Mouse (Mus musculus) heart, embryonic 10.5 days (tissue): ENCODE results near the gene Lrch3. TPM values are rescaled to one million over a fixed set of nuclear protein-coding genes. Genes with fewer than 3 reads are reported as not detected.

ENCODE experiments used
- DNase-seq: peaks from one replicate; pipeline ENCODE4 v3.0.0-alpha.2; 2017; ENCODE audit warnings: low spot score
- H3K27ac ChIP-seq: fragments of 300-500 bp; sonication (generic); 2 replicates; pipeline ENCODE4 v1.5.1; 2016; ENCODE audit warnings: mild to moderate bottlenecking
- H3K27me3 ChIP-seq: fragments of 300-500 bp; sonication (generic); 2 replicates; pipeline ENCODE4 v1.6.1; 2016; ENCODE audit warnings: mild to moderate bottlenecking; ENCODE audit not compliant: poor library complexity, insufficient read depth, severe bottlenecking
- H3K36me3 ChIP-seq: fragments of 300-500 bp; sonication (generic); 2 replicates; pipeline ENCODE4 v1.6.1; 2016; ENCODE audit warnings: mild to moderate bottlenecking, moderate library complexity
- H3K4me1 ChIP-seq: fragments of 300-500 bp; sonication (generic); 2 replicates; pipeline ENCODE4 v1.6.1; 2016; ENCODE audit warnings: mild to moderate bottlenecking
- H3K4me3 ChIP-seq: fragments of 300-500 bp; sonication (generic); 2 replicates; pipeline ENCODE4 v1.5.1; 2016; ENCODE audit warnings: mild to moderate bottlenecking, moderate library complexity
- H3K9me3 ChIP-seq: fragments of 300-500 bp; sonication (generic); 2 replicates; pipeline ENCODE4 v1.6.1; 2016; ENCODE audit warnings: mild to moderate bottlenecking, moderate library complexity
- WGBS: fragments of 180-500 bp; shearing (Covaris S2); methylation state at CpG from one replicate; pipeline ENCODE4 v1.1.7; 2016; 5-methylcytosine and 5-hydroxymethylcytosine counted together
- polyA plus RNA-seq: library from polyadenylated mRNA; unstranded; fragments of >200 nt; fragmentation: Nextera tagmentation; extraction: Ambion mirVana; gene quantifications from 2 replicates; pipeline ENCODE4 v1.2.1, GENCODE M21; 2016

Lrch3 gene
- polyA plus RNA-seq, 1 experiment from 2014 or later: 23.7 TPM

GRCm38 (mm10) chr16:32953806-32954205 is 39.9 kb downstream of the Lrch3 start:
- Histone ChIP-seq H3K27me3 (no peaks in the 10 kb centered on the region), H3K4me1 (no peaks in the 10 kb centered on the region), H3K9me3 (no peaks in the 10 kb centered on the region), H3K27ac (no peak overlapping the region), H3K4me3 (no peak overlapping the region), H3K36me3 (peaks cover 34% of the 10 kb centered on the region)
- 80% methylated on average over 5 of the region's 5 CpGs for WGBS
- no peak for DNase-seq

GRCm38 (mm10) chr16:32954304-32954703 is 40.4 kb downstream of the Lrch3 start:
- no peaks in the 10 kb centered on the region for H3K4me1 ChIP-seq
- 93% methylated on average over 5 of the region's 6 CpGs for WGBS
- peaks cover 37% of the 10 kb centered on the region for H3K36me3 ChIP-seq
- DNase-seq: no peak
- H3K27ac ChIP-seq: no peak overlapping the region
- H3K9me3 ChIP-seq: no peaks in the 10 kb centered on the region
- H3K27me3 ChIP-seq: no peaks in the 10 kb centered on the region
- no peak overlapping the region for H3K4me3 ChIP-seq

GRCm38 (mm10) chr16:32956889-32957288 is 43.0 kb downstream of the Lrch3 start:
- Histone ChIP-seq H3K4me1 (no peaks in the 10 kb centered on the region), H3K4me3 (no peak overlapping the region), H3K27me3 (no peaks in the 10 kb centered on the region), H3K27ac (no peak overlapping the region), H3K36me3 (peaks cover 49% of the 10 kb centered on the region), H3K9me3 (no peaks in the 10 kb centered on the region)
- 64% methylated on average over 5 of the region's 5 CpGs for whole genome bisulfite sequencing
- DNase-seq: no peak

GRCm38 (mm10) chr16:32972535-32972934 is 58.6 kb downstream of the Lrch3 start:
- H3K36me3 ChIP-seq: peaks cover 48% of the 10 kb centered on the region
- no peak overlapping the region for H3K4me3 ChIP-seq
- 75% methylated on average over 5 of the region's 5 CpGs for WGBS

GRCm38 (mm10) chr16:32973047-32973446 is 59.1 kb downstream of the Lrch3 start:
- DNase-seq: no peak
- no peak overlapping the region for H3K4me3 ChIP-seq
- no peaks in the 10 kb centered on the region for H3K4me1 ChIP-seq
- 68% methylated on average over 2 of the region's 2 CpGs for WGBS
- H3K27ac ChIP-seq: no peak overlapping the region
- no peaks in the 10 kb centered on the region for H3K27me3 ChIP-seq
- H3K9me3 ChIP-seq: no peaks in the 10 kb centered on the region
- H3K36me3 ChIP-seq: peaks cover 49% of the 10 kb centered on the region

More at GRCm38 (mm10) chr16:32972535-32972934, 58.6 kb downstream of the Lrch3 start:
- H3K27me3 ChIP-seq: no peaks in the 10 kb centered on the region
- H3K9me3 ChIP-seq: no peaks in the 10 kb centered on the region
- no peaks in the 10 kb centered on the region for H3K4me1 ChIP-seq
- no peak overlapping the region for H3K27ac ChIP-seq
- DNase-seq: no peak

GRCm38 (mm10) chr16:32980227-32980626 is 66.3 kb downstream of the Lrch3 start:
- WGBS: 85% methylated on average over 1 of the region's 1 CpGs
- Histone ChIP-seq H3K4me1 (no peaks in the 10 kb centered on the region), H3K27me3 (no peaks in the 10 kb centered on the region), H3K4me3 (no peak overlapping the region), H3K36me3 (peaks cover 66% of the 10 kb centered on the region), H3K9me3 (no peaks in the 10 kb centered on the region), H3K27ac (no peak overlapping the region)
- DNase-seq: no peak

GRCm38 (mm10) chr16:32981405-32981804 is 67.5 kb downstream of the Lrch3 start:
- Histone ChIP-seq H3K27me3 (no peaks in the 10 kb centered on the region), H3K36me3 (peaks cover 68% of the 10 kb centered on the region), H3K4me3 (no peak overlapping the region), H3K27ac (no peak overlapping the region), H3K9me3 (no peaks in the 10 kb centered on the region), H3K4me1 (no peaks in the 10 kb centered on the region)
- no peak for DNase-seq
- WGBS: 71% methylated on average over 4 of the region's 4 CpGs

GRCm38 (mm10) chr16:32984631-32985030 is 70.7 kb downstream of the Lrch3 start:
- Histone ChIP-seq H3K4me1 (no peaks in the 10 kb centered on the region), H3K9me3 (no peaks in the 10 kb centered on the region), H3K4me3 (no peak overlapping the region), H3K27me3 (no peaks in the 10 kb centered on the region), H3K27ac (no peak overlapping the region), H3K36me3 (peaks cover 73% of the 10 kb centered on the region)
- 87% methylated on average over 2 of the region's 2 CpGs for WGBS
- DNase-seq: no peak

- Histone ChIP-seq H3K4me1 (no peaks in the 10 kb centered on the region), H3K27ac (no peak overlapping the region), H3K27me3 (no peaks in the 10 kb centered on the region), H3K9me3 (no peaks in the 10 kb centered on the region), H3K4me3 (no peak overlapping the region), H3K36me3 (peaks cover 73% of the 10 kb centered on the region)
- DNase-seq: no peak
- WGBS: 85% methylated on average over 5 of the region's 5 CpGs
These were observed 78.3 kb downstream of the Lrch3 start for GRCm38 (mm10) chr16:32992158-32992557.

- WGBS: 34% methylated on average over 9 of the region's 9 CpGs
- no peak overlapping the region for H3K4me3 ChIP-seq
- no peak overlapping the region for H3K27ac ChIP-seq
- no peaks in the 10 kb centered on the region; the same call in 1 of the 2 replicates for H3K4me1 ChIP-seq
- DNase-seq: no peak
- no peaks in the 10 kb centered on the region for H3K9me3 ChIP-seq
- H3K27me3 ChIP-seq: no peaks in the 10 kb centered on the region
- peaks cover 67% of the 10 kb centered on the region for H3K36me3 ChIP-seq
These were observed 91.3 kb downstream of the Lrch3 start for GRCm38 (mm10) chr16:33005216-33005615.

GRCm38 (mm10) chr16:33006888-33007287 is 93.0 kb downstream of the Lrch3 start:
- no peak for DNase-seq
- Histone ChIP-seq H3K27me3 (no peaks in the 10 kb centered on the region), H3K36me3 (peaks cover 60% of the 10 kb centered on the region), H3K4me1 (no peaks in the 10 kb centered on the region; the same call in 1 of the 2 replicates), H3K9me3 (no peaks in the 10 kb centered on the region), H3K4me3 (no peak overlapping the region), H3K27ac (no peak overlapping the region)
- WGBS: 89% methylated on average over 7 of the region's 7 CpGs

- Histone ChIP-seq H3K4me1 (no peaks in the 10 kb centered on the region; the same call in 1 of the 2 replicates), H3K27me3 (no peaks in the 10 kb centered on the region), H3K27ac (no peak overlapping the region), H3K36me3 (peaks cover 64% of the 10 kb centered on the region), H3K9me3 (no peaks in the 10 kb centered on the region), H3K4me3 (no peak overlapping the region)
- WGBS: 92% methylated on average over 7 of the region's 7 CpGs
- no peak for DNase-seq
These were observed 93.5 kb downstream of the Lrch3 start for GRCm38 (mm10) chr16:33007436-33007835.

GRCm38 (mm10) chr16:33010166-33010565 is 96.3 kb downstream of the Lrch3 start:
- Histone ChIP-seq H3K4me3 (no peak overlapping the region), H3K36me3 (peaks cover 80% of the 10 kb centered on the region), H3K27ac (no peak overlapping the region), H3K27me3 (no peaks in the 10 kb centered on the region), H3K9me3 (no peaks in the 10 kb centered on the region), H3K4me1 (no peaks in the 10 kb centered on the region; the same call in 1 of the 2 replicates)
- DNase-seq: no peak
- 91% methylated on average over 6 of the region's 6 CpGs for WGBS

GRCm38 (mm10) chr16:33013801-33014200 is 99.9 kb downstream of the Lrch3 start:
- 90% methylated on average over 5 of the region's 5 CpGs for WGBS
- Histone ChIP-seq H3K4me3 (no peak overlapping the region), H3K9me3 (no peaks in the 10 kb centered on the region), H3K27ac (no peak overlapping the region), H3K27me3 (no peaks in the 10 kb centered on the region), H3K4me1 (no peaks in the 10 kb centered on the region), H3K36me3 (peaks cover 66% of the 10 kb centered on the region)
- no peak for DNase-seq
